Mouse (Mus musculus): ENCODE data around the gene Serpinb7.

DNA sequence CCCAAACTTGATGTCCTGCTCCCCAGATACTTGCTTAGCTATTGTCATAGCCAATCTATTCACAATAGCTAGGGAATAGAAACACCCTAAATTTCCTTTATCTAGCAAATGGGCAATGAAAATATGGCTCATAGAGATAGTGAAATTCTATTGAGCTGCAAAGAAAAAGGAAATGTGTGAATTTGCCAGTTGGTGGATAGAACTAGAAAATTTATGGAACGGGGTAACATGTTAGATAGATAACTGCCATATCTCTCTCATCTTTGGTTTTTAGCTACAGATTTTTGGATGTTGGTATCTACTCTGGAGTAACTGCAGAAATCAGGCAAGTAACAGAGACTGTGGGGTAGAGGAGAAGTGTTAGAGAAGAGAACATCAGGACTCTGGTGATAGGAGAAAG, 17.1 kb upstream of the Serpinb7 start:
- TF ChIP-seq MEF2A (IDR thresholded peaks at IDR 0.05; ENCODE audit: borderline replicate concordance, low read depth, low read length) (no peak), POLR2A (IDR thresholded peaks at IDR 0.05; ENCODE audit: low read depth, low read length) (no peak), CTCF (conservative IDR thresholded peaks at IDR 0.05 in 1 of 2, IDR thresholded peaks at IDR 0.05 in 1 of 2; ENCODE audit: low read depth in 2 of 2, low read length in 2 of 2) (no peak), IRF4 (IDR thresholded peaks at IDR 0.05; ENCODE audit: low read depth, low read length) (no peak), POLR2AphosphoS2 (IDR thresholded peaks at IDR 0.05; ENCODE audit: low read depth, low read length) (no peak), ZNF384 (IDR thresholded peaks at IDR 0.05; ENCODE audit: low read depth, low read length) (no peak), USF2 (conservative IDR thresholded peaks at IDR 0.05; ENCODE audit: low read depth, low read length) (no peak), EP300 (IDR thresholded peaks at IDR 0.05; ENCODE audit: low read length) (no peak), E2F4 (IDR thresholded peaks at IDR 0.05; ENCODE audit: insufficient replicate concordance, low read depth, low read length) (no peak), MXI1 (IDR thresholded peaks at IDR 0.05; ENCODE audit: low read depth, low read length) (no peak), USF1 (IDR thresholded peaks at IDR 0.05; ENCODE audit: low read depth, low read length) (no peak), ZC3H11A (IDR thresholded peaks at IDR 0.05; ENCODE audit: low read depth, low read length) (no peak), ELF1 (IDR thresholded peaks at IDR 0.05; ENCODE audit: low read depth, low read length) (no peak), CHD2 (IDR thresholded peaks at IDR 0.05; ENCODE audit: low read length) (no peak)

Data from CH12.LX (cell line).